Mouse (Mus musculus): Measurements from ENCODE around the gene Mrps35.

Gene Mrps35

GRCm38 (mm10) chr6:147042291-147043290, at the start of gene Mrps35:
Gene Mrps35, plus strand, starts transcription at chr6:147042764.
- peak; percentile 94 for DNase-seq (ENCODE audit: low read depth)

- peak; percentile 64 for DNase-seq (ENCODE audit: low read depth)
Observed at GRCm38 (mm10) chr6:146994236-146994635, 48.3 kb upstream of the Mrps35 start.

- DNase-seq (ENCODE audit: low read depth), result no peak
Observed at GRCm38 (mm10) chr6:146995391-146995790, 47.2 kb upstream of the Mrps35 start.

- DNase-seq (ENCODE audit: low read depth), result no peak
Observed at GRCm38 (mm10) chr6:146995878-146996277, 46.7 kb upstream of the Mrps35 start.

- no peak for DNase-seq (ENCODE audit: low read depth)
Observed at GRCm38 (mm10) chr6:146997006-146997405, 45.6 kb upstream of the Mrps35 start.

- DNase-seq (ENCODE audit: low read depth), result no peak
Observed at GRCm38 (mm10) chr6:146998710-146999109, 43.9 kb upstream of the Mrps35 start.

- no peak for DNase-seq (ENCODE audit: low read depth)
Observed at GRCm38 (mm10) chr6:146999302-146999701, 43.3 kb upstream of the Mrps35 start.

GRCm38 (mm10) chr6:146999755-147000154, 42.8 kb upstream of the Mrps35 start:
- no peak for DNase-seq (ENCODE audit: low read depth)

GRCm38 (mm10) chr6:147008148-147008547, 34.4 kb upstream of the Mrps35 start:
- peak; percentile 59 for DNase-seq (ENCODE audit: low read depth)

- DNase-seq (ENCODE audit: low read depth), result no peak
Observed at GRCm38 (mm10) chr6:147010358-147010757, 32.2 kb upstream of the Mrps35 start.

- DNase-seq (ENCODE audit: low read depth), result no peak
Observed at GRCm38 (mm10) chr6:147010811-147011520, 31.6 kb upstream of the Mrps35 start.

GRCm38 (mm10) chr6:147011555-147011954, 31.0 kb upstream of the Mrps35 start:
- no peak for DNase-seq (ENCODE audit: low read depth)

- DNase-seq (ENCODE audit: low read depth), result no peak
Observed at GRCm38 (mm10) chr6:147011977-147012376, 30.6 kb upstream of the Mrps35 start.

GRCm38 (mm10) chr6:147013546-147013945, 29.0 kb upstream of the Mrps35 start:
- peak; percentile 54 for DNase-seq (ENCODE audit: low read depth)

- peak; percentile 14 for DNase-seq (ENCODE audit: low read depth)
Observed at GRCm38 (mm10) chr6:147017906-147018305, 24.7 kb upstream of the Mrps35 start.

GRCm38 (mm10) chr6:147018364-147018763, 24.2 kb upstream of the Mrps35 start:
- DNase-seq (ENCODE audit: low read depth), result no peak

- DNase-seq (ENCODE audit: low read depth), result no peak
Observed at GRCm38 (mm10) chr6:147021181-147021580, 21.4 kb upstream of the Mrps35 start.

- peak; percentile 27 for DNase-seq (ENCODE audit: low read depth)
Observed at GRCm38 (mm10) chr6:147022375-147023132, 20.0 kb upstream of the Mrps35 start.

- DNase-seq (ENCODE audit: low read depth), result no peak
Observed at GRCm38 (mm10) chr6:147023133-147023395, 19.5 kb upstream of the Mrps35 start.

- peak; percentile 39 for DNase-seq (ENCODE audit: low read depth)
Observed at GRCm38 (mm10) chr6:147023568-147023967, 19.0 kb upstream of the Mrps35 start.

- DNase-seq (ENCODE audit: low read depth), result no peak
Observed at GRCm38 (mm10) chr6:147024761-147025160, 17.8 kb upstream of the Mrps35 start.

GRCm38 (mm10) chr6:147028396-147028795, 14.2 kb upstream of the Mrps35 start:
- no peak for DNase-seq (ENCODE audit: low read depth)
